Mouse (Mus musculus) small intestine, adult 2 months (tissue): ENCODE data around the gene Hsp90ab1.

Experiments
- CTCF ChIP-seq: fragments of 200-500 bp; IDR thresholded peaks from 2 replicates; pipeline ENCODE4 v1.5.1; 2012; ENCODE audit warnings: low read depth, mild to moderate bottlenecking, control low read depth, inconsistent platforms, low read length, moderate library complexity, mixed read lengths; ENCODE audit not compliant: insufficient replicate concordance, insufficient read length; ENCODE audit errors: extremely low read depth
- POLR2A ChIP-seq: fragments of 200-500 bp; IDR thresholded peaks from 2 replicates; pipeline ENCODE4 v1.6.1; 2012; ENCODE audit warnings: low read depth, mild to moderate bottlenecking, control low read depth, inconsistent platforms, low read length, moderate library complexity

DNA sequence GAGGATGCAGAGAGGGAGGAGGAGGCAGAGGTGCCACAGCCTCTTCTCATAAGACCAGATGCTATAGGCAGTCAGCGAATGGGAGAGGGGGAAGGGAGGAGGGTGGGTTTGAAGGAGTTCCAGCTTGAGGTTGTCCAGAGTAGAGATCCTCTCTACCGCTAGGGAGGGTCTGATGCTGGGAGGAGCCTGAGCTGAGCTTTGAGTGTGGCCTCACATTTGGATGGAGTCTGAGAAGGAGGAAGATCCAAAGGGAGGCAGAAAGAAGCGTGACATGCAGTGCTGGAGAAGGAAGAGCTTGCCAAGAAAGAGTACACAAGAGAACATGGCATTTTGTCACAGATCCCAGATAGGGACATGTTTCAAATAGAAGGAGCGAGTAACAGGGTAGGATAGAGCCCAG, 34.7 kb downstream of the Hsp90ab1 start:
- TF ChIP-seq POLR2A, result no peak
- TF ChIP-seq CTCF, result no peak
